37 mouse cellular contexts compared by ENCODE assay signal in genomic region chr6:71148336-71148735, GRCm38 (mm10). TPM values are rescaled to one million over a fixed set of nuclear protein-coding genes. Genes with fewer than 3 reads are reported as not detected.
DNase-seq lines count a peak whose midpoint lies in the region; ATAC-seq and TF ChIP-seq lines count a peak whose summit lies in the region.
"Had no signal": no experiment of that assay in that cellular context is flagged by ENCODE, and none has a peak within 500 bp of the region (broad histone marks: within the 10 kb centered on the region; RNA-seq: fewer than 3 reads in every experiment).

No protein-coding gene starts in this region.

- H3K4me2 ChIP-seq in kidney, embryonic 15.5 days, result no peak overlapping the region
- H3K4me2 ChIP-seq in liver, postnatal 0 days (ENCODE audit: low read depth, low read length), result no peak overlapping the region
- H3K4me2 ChIP-seq: liver, embryonic 15.5 days; lung, embryonic 15.5 days; neural tube, embryonic 12.5 days; stomach, embryonic 15.5 days had no signal

- DNase-seq in kidney, adult 11 months, result peak; percentile 47
- DNase-seq in liver, adult 2 months (ENCODE audit: extremely low read depth, low read depth, low spot score), result peak; percentile 15
- DNase-seq in liver, postnatal 0 days, result no peak
- peak; percentile 31 for DNase-seq in kidney, postnatal 10 days
- peak; percentile 60 for DNase-seq in yolk sac, embryonic 10.5 days (ENCODE audit: low spot score)
- DNase-seq in spleen, adult 18-20 months, result no peak
- DNase-seq: adrenal gland, adult 2 months; adrenal gland, postnatal 36 days; cerebellum, adult 18-20 months; cerebellum, postnatal 10 days; gastrocnemius, postnatal 10 days; heart, postnatal 14 days; liver; right cerebral cortex, postnatal 4 days; thymus, postnatal 14 days had no signal

- H3K27ac ChIP-seq in kidney, embryonic 15.5 days, result no peak overlapping the region
- no peak overlapping the region for H3K27ac ChIP-seq in liver, adult 2 months (replicated peaks; ENCODE audit: insufficient read depth, low read depth, low read length)
- no peak overlapping the region for H3K27ac ChIP-seq in liver, postnatal 0 days (ENCODE audit: low read depth)
- H3K27ac ChIP-seq: hindbrain, embryonic 10.5 days; hindbrain, postnatal 0 days; liver, embryonic 15.5 days; lung, embryonic 15.5 days; midbrain, embryonic 10.5 days; neural tube, embryonic 12.5 days; stomach, embryonic 15.5 days had no signal

- no peaks in the 10 kb centered on the region for H3K9me3 ChIP-seq in kidney, embryonic 15.5 days (replicated peaks)
- H3K9me3 ChIP-seq in liver, postnatal 0 days (ENCODE audit: low read length), result no peaks in the 10 kb centered on the region
- H3K9me3 ChIP-seq: hindbrain, embryonic 10.5 days; liver, embryonic 15.5 days; lung, embryonic 15.5 days; midbrain, embryonic 10.5 days; neural tube, embryonic 12.5 days; stomach, embryonic 15.5 days had no signal

- no peaks in the 10 kb centered on the region for H3K79me2 ChIP-seq in liver, adult 2 months (ENCODE audit: control insufficient read depth, insufficient read depth, low read length)

- 51% methylated on average over 6 of the region's 6 CpGs for WGBS in kidney, embryonic 15.5 days
- 48% methylated on average over 6 of the region's 6 CpGs for WGBS in liver, adult 2 months
- WGBS in liver, postnatal 0 days (ENCODE audit: insufficient replicate concordance), result 45% methylated on average over 6 of the region's 6 CpGs

- TF ChIP-seq POLR2A in liver, adult 2 months (IDR thresholded peaks at IDR 0.05; ENCODE audit: extremely low read depth, insufficient read depth, low read length), result no peak

- peaks cover 39% of the 10 kb centered on the region for H3K4me1 ChIP-seq in kidney, embryonic 15.5 days
- peaks cover 9% of the 10 kb centered on the region for H3K4me1 ChIP-seq in liver, adult 2 months (ENCODE audit: control insufficient read depth, insufficient read depth, low read length)
- peaks cover 12% of the 10 kb centered on the region; the same call in 1 of the 2 replicates for H3K4me1 ChIP-seq in liver, postnatal 0 days (ENCODE audit: insufficient read depth)
- H3K4me1 ChIP-seq: neural tube, embryonic 12.5 days; stomach, embryonic 15.5 days had no signal

- no peak for ATAC-seq in kidney, embryonic 15.5 days (replicated peaks; ENCODE audit: low FRiP score)
- ATAC-seq in liver, postnatal 0 days, result no peak
- no peak for ATAC-seq in frontal cortex, adult (ENCODE audit: low TSS enrichment)
- ATAC-seq: activated CD4-positive, CD25-positive, alpha-beta regulatory T cell, adult 4 months; forebrain, embryonic 16.5 days; hindbrain, postnatal 0 days; midbrain, embryonic 16.5 days had no signal

- H3K9ac ChIP-seq in kidney, embryonic 15.5 days, result no peak overlapping the region
- H3K9ac ChIP-seq in liver, adult 2 months (ENCODE audit: low read depth, low read length), result no peak overlapping the region
- H3K9ac ChIP-seq in liver, postnatal 0 days (replicated peaks), result no peak overlapping the region
- H3K9ac ChIP-seq: liver, embryonic 15.5 days; lung, embryonic 15.5 days; neural tube, embryonic 12.5 days; stomach, embryonic 15.5 days had no signal

- no peak overlapping the region for H3K4me3 ChIP-seq in kidney, embryonic 15.5 days (replicated peaks)
- no peak overlapping the region for H3K4me3 ChIP-seq in liver, adult 2 months (ENCODE audit: insufficient read depth, low read depth, low read length)
- H3K4me3 ChIP-seq in liver, postnatal 0 days (ENCODE audit: low read depth, low read length), result no peak overlapping the region
- H3K4me3 ChIP-seq: erythroblast, embryonic 14.5 days; hindbrain, embryonic 10.5 days; liver, embryonic 15.5 days; lung, embryonic 15.5 days; midbrain, embryonic 10.5 days; neural tube, embryonic 12.5 days; stomach, embryonic 15.5 days had no signal

- H3K36me3 ChIP-seq in kidney, embryonic 15.5 days, result no peaks in the 10 kb centered on the region
- no peaks in the 10 kb centered on the region for H3K36me3 ChIP-seq in liver, adult 2 months (ENCODE audit: control insufficient read depth, insufficient read depth, low read length)
- no peaks in the 10 kb centered on the region for H3K36me3 ChIP-seq in liver, postnatal 0 days (replicated peaks; ENCODE audit: insufficient read depth, low read length)
- H3K36me3 ChIP-seq: hindbrain, embryonic 10.5 days; liver, embryonic 15.5 days; lung, embryonic 15.5 days; midbrain, embryonic 10.5 days; neural tube, embryonic 12.5 days; stomach, embryonic 15.5 days had no signal

- no peak for TF ChIP-seq CTCF in liver, adult 2 months (IDR thresholded peaks at IDR 0.05; ENCODE audit: low read depth, low read length)
- no peak for TF ChIP-seq CTCF in liver, postnatal 0 days (IDR thresholded peaks at IDR 0.05; ENCODE audit: low read depth)

- TF ChIP-seq EP300 in liver, postnatal 0 days (IDR thresholded peaks at IDR 0.05; ENCODE audit: low read depth), result no peak

- H3K27me3 ChIP-seq in kidney, embryonic 15.5 days, result no peaks in the 10 kb centered on the region
- no peaks in the 10 kb centered on the region for H3K27me3 ChIP-seq in liver, adult 2 months (ENCODE audit: control insufficient read depth, insufficient read depth, low read length)
- no peaks in the 10 kb centered on the region for H3K27me3 ChIP-seq in liver, postnatal 0 days (ENCODE audit: insufficient read depth, low read length)
- H3K27me3 ChIP-seq: liver, embryonic 15.5 days; lung, embryonic 15.5 days; neural tube, embryonic 12.5 days; stomach, embryonic 15.5 days had no signal

RNA-seq across cellular contexts. Expression of gene Thnsl2, which starts 4.1 kb away (rescaled TPM):
- 36.7 and 39.9 TPM in 2 replicates for polyA plus RNA-seq in kidney, embryonic 15.5 days (2015; fragmentation: Nextera tagmentation; extraction: Ambion mirVana)
- total RNA-seq in liver, adult 2 months (2014; rRNA removed), result 54.5 and 69.7 TPM in 2 replicates
- polyA plus RNA-seq in liver, adult 2 months (2012; rRNA removed), result 50.1 and 57.4 TPM in 2 replicates
- 35.4 and 35.8 TPM in 2 replicates for polyA plus RNA-seq in liver, postnatal 0 days (2015; fragmentation: Nextera tagmentation; extraction: Ambion mirVana)
- polyA plus RNA-seq: C2C12; erythroblast, embryonic 14.5 days had no signal

RNA-seq across cellular contexts. Expression of gene Fabp1, which starts 51.3 kb away (rescaled TPM):
- polyA plus RNA-seq in kidney, embryonic 15.5 days (2015; fragmentation: Nextera tagmentation; extraction: Ambion mirVana), result 3.5 and 4.4 TPM in 2 replicates
- 4,448 and 10,515 TPM in 2 replicates for total RNA-seq in liver, adult 2 months (2014; rRNA removed)
- 1,879 and 1,952 TPM in 2 replicates for polyA plus RNA-seq in liver, adult 2 months (2012; rRNA removed)
- 6,645 and 7,607 TPM in 2 replicates for polyA plus RNA-seq in liver, postnatal 0 days (2015; fragmentation: Nextera tagmentation; extraction: Ambion mirVana)
- total RNA-seq: heart, adult 8-10 months; heart, postnatal 14 days; hindbrain, postnatal 0 days; left cerebral cortex, postnatal 10 days; megakaryocyte progenitor cell, adult 5-6 weeks had no signal
- polyA plus RNA-seq: activated CD4-positive, CD25-positive, alpha-beta regulatory T cell, adult 4 months; adrenal gland, adult 2 months; brain, embryonic 14.5 days; C2C12; cortical plate, adult 2 months; embryonic facial prominence, embryonic 14.5 days; forebrain, embryonic 11.5 days; forebrain, embryonic 16.5 days; heart, embryonic 14.5 days; hindbrain, embryonic 10.5 days; hindbrain, postnatal 0 days; midbrain, embryonic 10.5 days; midbrain, embryonic 16.5 days; neural tube, embryonic 12.5 days had no signal

Comparison
In these comparisons a context has a peak if more than half of its experiments do, and no peak if none do; other contexts are left out.
1. DNase-seq: peak in kidney, adult 11 months (single experiment), liver, adult 2 months (single experiment), kidney, postnatal 10 days (single experiment) and yolk sac, embryonic 10.5 days (single experiment); none in liver, postnatal 0 days (single experiment) and spleen, adult 18-20 months (0 of 2).
2. RNA of gene Fabp1, which starts 51.3 kb away (polyA plus RNA-seq): 6,645 to 7,607 TPM in liver, postnatal 0 days and 1,879 to 1,952 TPM in liver, adult 2 months; 3.5 to 4.4 TPM in kidney, embryonic 15.5 days; every median in the first group is over 100 times any median in the second.